16 mouse cellular contexts compared by ENCODE assay signal in genomic region chr8:123274447-123274846, GRCm38 (mm10). TPM values are rescaled to one million over a fixed set of nuclear protein-coding genes. Genes with fewer than 3 reads are reported as not detected.
A peak's percentile ranks its signal among the peaks of the same experiment; 100 is the strongest.
DNase-seq lines count a peak whose midpoint lies in the region.
"Had no signal": no experiment of that assay in that cellular context is flagged by ENCODE, and none has a peak within 500 bp of the region (broad histone marks: within the 10 kb centered on the region; RNA-seq: fewer than 3 reads in every experiment).

No protein-coding gene starts in this region.

- 81% methylated on average over 5 of the region's 5 CpGs for whole genome bisulfite sequencing in embryonic facial prominence, embryonic 10.5 days

- no peaks in the 10 kb centered on the region for H3K9me3 ChIP-seq in embryonic facial prominence, embryonic 10.5 days
- H3K9me3 ChIP-seq: G1E had no signal

- H3K27me3 ChIP-seq in embryonic facial prominence, embryonic 10.5 days (replicated peaks; ENCODE audit: low read depth, poor library complexity, severe bottlenecking), result no peaks in the 10 kb centered on the region
- H3K27me3 ChIP-seq: CH12.LX, Patski had no signal

- peaks cover 95% of the 10 kb centered on the region for H3K36me3 ChIP-seq in embryonic facial prominence, embryonic 10.5 days (replicated peaks)

- 0 out of 2 replicates have a peak overlapping the region, but pooled peaks have one; percentile 48 for H3K27ac ChIP-seq in embryonic facial prominence, embryonic 10.5 days (replicated peaks)

- no peaks in the 10 kb centered on the region for H3K4me1 ChIP-seq in embryonic facial prominence, embryonic 10.5 days

- no peak overlapping the region for H3K4me3 ChIP-seq in embryonic facial prominence, embryonic 10.5 days

- peak; percentile 57 to 60 for DNase-seq in adrenal gland, adult (ENCODE audit: inconsistent age in 2 of 2, low spot score in 1 of 2)
- DNase-seq in adrenal gland, adult 2 months, result no peak
- no peak for DNase-seq in embryonic facial prominence, embryonic 10.5 days (ENCODE audit: low spot score)
- DNase-seq in layer of hippocampus, postnatal 10 days (ENCODE audit: low spot score in 2 of 2), result no peak
- DNase-seq: adrenal gland, adult 8-10 months; adrenal gland, postnatal 10 days; adrenal gland, postnatal 25 days; B cell, adult 2 months; cerebellum, adult 11 months; cerebellum, adult 11-12 months; cerebellum, adult 18-20 months; cerebellum, adult 2 months; cerebellum, adult 8-10 months had no signal

RNA-seq across cellular contexts. Expression of gene Vps9d1, which starts 20.3 kb away (rescaled TPM):
- 10 to 100 TPM; 29.4 to 34.0 TPM for total RNA-seq in adrenal gland, adult 2 months (2021)
- 161 and 188 TPM in 2 replicates for polyA plus RNA-seq in adrenal gland, adult 2 months (2012; rRNA removed)
- 22.2 and 25.1 TPM in 2 replicates for polyA plus RNA-seq in embryonic facial prominence, embryonic 10.5 days (2016; fragmentation: Nextera tagmentation; extraction: Ambion mirVana)
- total RNA-seq in layer of hippocampus, postnatal 10 days (2021), result 10 to 100 TPM; 58.4 to 63.4 TPM

RNA-seq across cellular contexts. Expression of gene Zfp276, which starts 20.5 kb away (rescaled TPM):
- total RNA-seq in adrenal gland, adult 2 months (2021), result 10 to 100 TPM; 19.8 to 21.5 TPM
- polyA plus RNA-seq in adrenal gland, adult 2 months (2012; rRNA removed), result 45.0 and 45.6 TPM in 2 replicates
- polyA plus RNA-seq in embryonic facial prominence, embryonic 10.5 days (2016; fragmentation: Nextera tagmentation; extraction: Ambion mirVana), result 29.4 and 31.1 TPM in 2 replicates
- 10 to 100 TPM; 23.5 to 26.1 TPM for total RNA-seq in layer of hippocampus, postnatal 10 days (2021)

RNA-seq across cellular contexts. Expression of gene Spata2l, which starts 38.4 kb away (rescaled TPM):
- 10 to 100 TPM; 12.3 to 15.6 TPM for total RNA-seq in adrenal gland, adult 2 months (2021)
- 37.1 and 62.5 TPM in 2 replicates for polyA plus RNA-seq in adrenal gland, adult 2 months (2012; rRNA removed)
- polyA plus RNA-seq in embryonic facial prominence, embryonic 10.5 days (2016; fragmentation: Nextera tagmentation; extraction: Ambion mirVana), result 1.6 and 3.0 TPM in 2 replicates
- total RNA-seq in layer of hippocampus, postnatal 10 days (2021), result 10 to 100 TPM; 83.0 to 91.1 TPM

RNA-seq across cellular contexts. Expression of gene Fanca, which starts 43.9 kb away (rescaled TPM):
- 1 to 10 TPM; 3.6 to 7.2 TPM for total RNA-seq in adrenal gland, adult 2 months (2021)
- 8.1 and 10.2 TPM in 2 replicates for polyA plus RNA-seq in adrenal gland, adult 2 months (2012; rRNA removed)
- polyA plus RNA-seq in embryonic facial prominence, embryonic 10.5 days (2016; fragmentation: Nextera tagmentation; extraction: Ambion mirVana), result 49.4 and 52.3 TPM in 2 replicates
- total RNA-seq in layer of hippocampus, postnatal 10 days (2021), result 1 to 10 TPM; 2.5 to 4.7 TPM

RNA-seq across cellular contexts. Expression of gene Cdk10, which starts 49.8 kb away (rescaled TPM):
- 10 to 100 TPM; 51.0 to 53.6 TPM for total RNA-seq in adrenal gland, adult 2 months (2021)
- 63.8 and 67.8 TPM in 2 replicates for polyA plus RNA-seq in adrenal gland, adult 2 months (2012; rRNA removed)
- polyA plus RNA-seq in embryonic facial prominence, embryonic 10.5 days (2016; fragmentation: Nextera tagmentation; extraction: Ambion mirVana), result 35.1 and 36.4 TPM in 2 replicates
- total RNA-seq in layer of hippocampus, postnatal 10 days (2021), result 10 to 100 TPM; 70.3 to 80.8 TPM

Comparison
In these comparisons a context has a peak if more than half of its experiments do, and no peak if none do; other contexts are left out.
1. DNase-seq: peak in adrenal gland, adult (2 of 2); none in adrenal gland, adult 2 months (single experiment), embryonic facial prominence, embryonic 10.5 days (single experiment) and layer of hippocampus, postnatal 10 days (0 of 2).
2. RNA of gene Spata2l, which starts 38.4 kb away (total RNA-seq): 83.0 to 91.1 TPM in layer of hippocampus, postnatal 10 days; 12.3 to 15.6 TPM in adrenal gland, adult 2 months; every median in the first group is over 4 times any median in the second.